Mouse (Mus musculus) lung, adult 18-20 months (tissue): ENCODE data around the gene Ipo4.

ENCODE experiments used
- DNase-seq, 2 experiments: peaks; one replicate each; pipeline ENCODE4 v3.0.0; 2022; ENCODE audit warnings: mixed read lengths in 2 of 2

The Ipo4 gene

GRCm38 (mm10) chr14:55635523-55636007 is at the start of gene Ipo4:
TSS of gene Ipo4 (minus strand) at chr14:55635957.
- peak; percentile 90 to 93 for DNase-seq

- no peak for DNase-seq
These were observed 46.3 kb upstream of the Ipo4 start for GRCm38 (mm10) chr14:55682118-55682493.

GRCm38 (mm10) chr14:55681160-55682117 is 45.7 kb upstream of the Ipo4 start, which contains the start of gene Tinf2:
TSS of gene Tinf2 (minus strand) at chr14:55681820.
- peak; percentile 93 to 94 for DNase-seq

- no peak for DNase-seq
These were observed 41.9 kb upstream of the Ipo4 start for GRCm38 (mm10) chr14:55677615-55678014.

GRCm38 (mm10) chr14:55672741-55673060 is 36.9 kb upstream of the Ipo4 start:
- DNase-seq: no peak

- DNase-seq: peak; percentile 95 to 96
These were observed 36.3 kb upstream of the Ipo4 start, which contains the start of the genes Gmpr2 and Nedd8 for GRCm38 (mm10) chr14:55671833-55672740. TSS of gene Gmpr2 (plus strand) at chr14:55671941. TSS of gene Nedd8 (minus strand) at chr14:55672124.

- DNase-seq: no peak
These were observed 35.7 kb upstream of the Ipo4 start for GRCm38 (mm10) chr14:55671486-55671832.

GRCm38 (mm10) chr14:55660636-55661035 is 24.9 kb upstream of the Ipo4 start:
- no peak for DNase-seq

- peak; percentile 75 to 81 for DNase-seq
These were observed 24.3 kb upstream of the Ipo4 start, which contains the start of gene Mdp1 for GRCm38 (mm10) chr14:55659960-55660573. TSS of gene Mdp1 (minus strand) at chr14:55660508.

- no peak for DNase-seq
These were observed 22.3 kb upstream of the Ipo4 start for GRCm38 (mm10) chr14:55658011-55658410.

GRCm38 (mm10) chr14:55656935-55657334 is 21.2 kb upstream of the Ipo4 start:
- no peak for DNase-seq

GRCm38 (mm10) chr14:55651528-55651927 is 15.8 kb upstream of the Ipo4 start:
- no peak for DNase-seq

- DNase-seq: no peak
These were observed 14.1 kb upstream of the Ipo4 start, which contains the start of gene Tssk4 for GRCm38 (mm10) chr14:55649884-55650283. TSS of gene Tssk4 (plus strand) at chr14:55650184.

- no peak for DNase-seq
These were observed 8.6 kb upstream of the Ipo4 start for GRCm38 (mm10) chr14:55644261-55644888.

- peak; percentile 83 to 85 for DNase-seq
These were observed 7.5 kb upstream of the Ipo4 start, which contains the start of gene Tm9sf1 for GRCm38 (mm10) chr14:55643060-55643907. TSS of gene Tm9sf1 (minus strand) at chr14:55643806.

- no peak for DNase-seq
These were observed 6.9 kb upstream of the Ipo4 start for GRCm38 (mm10) chr14:55642679-55643059.

- no peak for DNase-seq
These were observed 5.5 kb upstream of the Ipo4 start for GRCm38 (mm10) chr14:55641291-55641690.

GRCm38 (mm10) chr14:55640816-55641215 is 5.1 kb upstream of the Ipo4 start:
- DNase-seq: no peak

- DNase-seq: no peak
These were observed 2.0 kb upstream of the Ipo4 start, which contains the start of gene Gm49378 for GRCm38 (mm10) chr14:55637795-55638194. TSS of gene Gm49378 (minus strand) at chr14:55637895.

- peak in 1 of 2 experiments; percentile 24 for DNase-seq
These were observed 759 bp downstream of the Ipo4 start for GRCm38 (mm10) chr14:55634874-55635522.
